Mouse (Mus musculus) cerebellum, adult 9-11 months (tissue): ENCODE measurements at regions not wholly inside any gene's neighbourhood (a gene's known extent, or its start where the extent isn't known, plus 50 kb on each side); places are given as distances from the start of the nearest gene placed in this dataset.

ENCODE experiments used
- DNase-seq: peaks from one replicate; pipeline ENCODE4 v3.0.0; 2022

GRCm38 (mm10) chr16:51315608-51316007 is 715.4 kb upstream of the Cblb start:
- DNase-seq, result peak; percentile 6

- no peak for DNase-seq
These were observed 698.8 kb upstream of the Cblb start for GRCm38 (mm10) chr16:51332262-51332661.

GRCm38 (mm10) chr16:51334972-51335371 is 696.1 kb upstream of the Cblb start:
- no peak for DNase-seq

GRCm38 (mm10) chr16:51347120-51347519 is 683.9 kb upstream of the Cblb start:
- DNase-seq, result no peak

GRCm38 (mm10) chr16:51352151-51352550 is 678.9 kb upstream of the Cblb start:
- no peak for DNase-seq

GRCm38 (mm10) chr16:51353791-51354190 is 677.2 kb upstream of the Cblb start:
- no peak for DNase-seq

GRCm38 (mm10) chr16:51370070-51370469 is 661.0 kb upstream of the Cblb start:
- DNase-seq, result no peak

GRCm38 (mm10) chr16:51386456-51386855 is 644.6 kb upstream of the Cblb start:
- no peak for DNase-seq

GRCm38 (mm10) chr16:51387498-51387897 is 643.5 kb upstream of the Cblb start:
- DNase-seq, result no peak

GRCm38 (mm10) chr16:51393871-51394270 is 637.2 kb upstream of the Cblb start:
- DNase-seq, result no peak
